Mouse (Mus musculus) liver, postnatal 0 days (tissue): ENCODE measurements at regions not wholly inside any gene's neighbourhood (a gene's known extent, or its start where the extent isn't known, plus 50 kb on each side); places are given as distances from the start of the nearest gene placed in this dataset.

Experiments
- ATAC-seq: fragments of 200-750 bp; cut with Nextera tagmentation; 2 replicates; pipeline ENCODE4 v1.8.0; 2017; ENCODE audit warnings: mild to moderate bottlenecking, moderate library complexity
- DNase-seq: peaks from one replicate; pipeline ENCODE4 v3.0.0-alpha.2; 2016
- H3K27ac ChIP-seq: fragments of 300-500 bp; sonication (generic); 2 replicates; pipeline ENCODE4 v1.5.1; 2014; ENCODE audit warnings: antibody characterized with exemption, moderate library complexity, mild to moderate bottlenecking, low read depth
- H3K27me3 ChIP-seq: fragments of 300-500 bp; sonication (generic); 2 replicates; pipeline ENCODE4 v1.6.1; 2014; ENCODE audit warnings: low read length, control low read depth, mixed read lengths; ENCODE audit not compliant: insufficient read depth
- H3K36me3 ChIP-seq: fragments of 300-500 bp; sonication (generic); replicated peaks from 2 replicates; pipeline ENCODE4 v1.6.1; 2014; ENCODE audit warnings: mild to moderate bottlenecking, control low read depth, low read length, moderate library complexity, mixed read lengths; ENCODE audit not compliant: insufficient read depth
- H3K4me1 ChIP-seq: fragments of 300-500 bp; sonication (generic); 2 replicates; pipeline ENCODE4 v1.6.1; 2014; ENCODE audit warnings: antibody characterized with exemption, mild to moderate bottlenecking, control low read depth; ENCODE audit not compliant: insufficient read depth
- H3K4me2 ChIP-seq: fragments of 300-500 bp; sonication (generic); 2 replicates; pipeline ENCODE4 v1.6.1; 2014; ENCODE audit warnings: low read depth, mild to moderate bottlenecking, low read length, moderate library complexity, mixed read lengths
- H3K4me3 ChIP-seq: fragments of 300-500 bp; sonication (generic); 2 replicates; pipeline ENCODE4 v1.5.1; 2014; ENCODE audit warnings: low read depth, low read length
- H3K9ac ChIP-seq: fragments of 300-500 bp; sonication (generic); replicated peaks from 2 replicates; pipeline ENCODE4 v1.6.1; 2014; ENCODE audit warnings: mild to moderate bottlenecking, moderate library complexity
- H3K9me3 ChIP-seq: fragments of 300-500 bp; sonication (generic); 2 replicates; pipeline ENCODE4 v1.6.1; 2016; ENCODE audit warnings: mild to moderate bottlenecking, control low read depth, low read length, mixed read lengths
- CTCF ChIP-seq: sonication (generic); IDR thresholded peaks from 2 replicates; pipeline ENCODE4 v1.5.1; 2016; ENCODE audit warnings: antibody characterized with exemption, low read depth
- EP300 ChIP-seq: IDR thresholded peaks from 2 replicates; pipeline ENCODE4 v1.6.1; 2016; ENCODE audit warnings: antibody characterized with exemption, low read depth, mild to moderate bottlenecking
- WGBS: fragments of 180-500 bp; shearing (Covaris S2); extraction: QIAGEN DNeasy Blood & Tissue Kit; methylation state at CpG from one replicate; pipeline ENCODE4 v1.1.7; 2014; ENCODE audit not compliant: insufficient replicate concordance; 5-methylcytosine and 5-hydroxymethylcytosine counted together

GRCm38 (mm10) chr19:21037448-21038077 is 83.6 kb upstream of the Tmc1 start:
- Histone ChIP-seq H3K4me3 (no peak overlapping the region), H3K9me3 (no peaks in the 10 kb centered on the region), H3K4me2 (no peak overlapping the region), H3K27ac (peak overlapping the region; percentile 90; the same call in 1 of the 2 replicates), H3K9ac (no peak overlapping the region), H3K27me3 (no peaks in the 10 kb centered on the region), H3K36me3 (no peaks in the 10 kb centered on the region), H3K4me1 (peaks cover 16% of the 10 kb centered on the region)
- DNase-seq (peak; percentile 49), ATAC-seq (peak; percentile 78)
- 30% methylated on average over 10 of the region's 10 CpGs for WGBS
- TF ChIP-seq CTCF (peak; percentile 79), EP300 (peak; percentile 44; the same call in 1 of the 2 replicates)

- peak; percentile 57 for DNase-seq
- peak; percentile 37 for ATAC-seq
- Histone ChIP-seq H3K27ac (peak overlapping the region; percentile 90), H3K9me3 (no peaks in the 10 kb centered on the region), H3K36me3 (no peaks in the 10 kb centered on the region), H3K4me2 (peak overlapping the region; percentile 46), H3K4me1 (peaks cover 20% of the 10 kb centered on the region), H3K27me3 (no peaks in the 10 kb centered on the region), H3K9ac (no peak overlapping the region), H3K4me3 (peak overlapping the region; percentile 8; the same call in 1 of the 2 replicates)
- 27% methylated on average over 14 of the region's 14 CpGs for WGBS
- TF ChIP-seq EP300 (no peak), CTCF (no peak)
Observed at GRCm38 (mm10) chr19:21036507-21037425, 82.8 kb upstream of the Tmc1 start.

DNA sequence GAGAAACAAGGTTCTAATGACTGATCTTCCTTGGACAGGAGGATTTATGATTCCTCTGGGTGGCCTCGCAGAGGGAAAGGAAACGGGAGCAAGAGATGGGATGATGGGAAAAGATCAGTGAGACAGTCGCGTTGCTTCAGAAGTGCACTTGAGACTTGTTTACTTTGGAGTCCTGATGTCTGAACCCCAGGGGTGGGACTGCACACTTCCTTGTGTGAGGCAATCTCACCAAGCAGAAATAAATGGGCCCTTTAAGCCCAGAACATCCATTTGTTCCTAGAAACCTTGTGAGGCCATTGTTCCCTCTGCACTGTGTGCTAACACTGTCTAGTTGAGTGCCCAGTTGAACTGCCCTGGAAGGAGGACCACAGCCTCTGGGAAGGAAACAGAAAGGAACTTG is 81.5 kb upstream of the Tmc1 start:
- H3K4me1 ChIP-seq: peaks cover 20% of the 10 kb centered on the region
- no peak overlapping the region for H3K4me2 ChIP-seq
- H3K27me3 ChIP-seq: no peaks in the 10 kb centered on the region
- WGBS: 42% methylated on average over 4 of the region's 4 CpGs
- H3K27ac ChIP-seq: no peak overlapping the region
- H3K9me3 ChIP-seq: no peaks in the 10 kb centered on the region
- no peak overlapping the region for H3K4me3 ChIP-seq
- TF ChIP-seq CTCF (no peak), EP300 (no peak)
- no peaks in the 10 kb centered on the region for H3K36me3 ChIP-seq
- no peak for ATAC-seq
- no peak for DNase-seq
- no peak overlapping the region for H3K9ac ChIP-seq

GRCm38 (mm10) chr19:21033991-21034390 is 80.0 kb upstream of the Tmc1 start:
- no peaks in the 10 kb centered on the region for H3K27me3 ChIP-seq
- no peak overlapping the region for H3K27ac ChIP-seq
- H3K36me3 ChIP-seq: no peaks in the 10 kb centered on the region
- 58% methylated on average over 3 of the region's 3 CpGs for WGBS
- no peak overlapping the region for H3K9ac ChIP-seq
- no peak overlapping the region for H3K4me3 ChIP-seq
- TF ChIP-seq CTCF (no peak), EP300 (no peak)
- H3K4me1 ChIP-seq: peaks cover 20% of the 10 kb centered on the region
- DNase-seq: no peak
- no peak for ATAC-seq
- no peaks in the 10 kb centered on the region for H3K9me3 ChIP-seq
- H3K4me2 ChIP-seq: no peak overlapping the region

- WGBS: 28% methylated on average over 2 of the region's 2 CpGs
Observed at GRCm38 (mm10) chr19:21032558-21032957, 78.6 kb upstream of the Tmc1 start.

DNA sequence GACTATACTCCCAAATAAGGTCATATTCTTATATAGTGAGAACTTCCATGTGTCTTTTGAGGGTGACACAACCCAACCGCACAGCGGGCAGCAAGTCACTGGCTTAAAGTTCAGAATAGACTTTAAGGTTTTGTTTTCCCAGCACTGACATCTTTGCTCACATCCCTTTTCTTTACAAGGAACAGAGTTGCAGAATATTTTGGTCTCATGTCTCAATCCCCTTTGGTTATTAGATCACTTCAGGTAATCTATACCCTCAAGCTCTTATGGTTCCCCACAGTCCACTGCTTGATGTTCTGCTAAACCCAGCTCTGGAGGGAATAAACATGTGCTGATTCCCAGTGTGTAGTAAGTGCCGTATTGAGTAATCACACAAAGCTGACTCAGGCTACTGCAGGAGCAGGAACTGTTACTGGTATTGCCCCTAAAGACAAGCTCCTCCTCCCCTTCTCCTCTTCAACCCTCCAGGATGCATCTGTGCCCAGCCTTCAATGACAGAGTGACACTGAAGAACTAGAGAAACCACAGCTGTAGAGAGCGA is 77.8 kb upstream of the Tmc1 start:
- Histone ChIP-seq H3K27ac (peak overlapping the region; percentile 70), H3K9me3 (no peaks in the 10 kb centered on the region), H3K4me3 (no peak overlapping the region), H3K4me2 (no peak overlapping the region), H3K27me3 (no peaks in the 10 kb centered on the region), H3K4me1 (peaks cover 14% of the 10 kb centered on the region), H3K9ac (no peak overlapping the region), H3K36me3 (no peaks in the 10 kb centered on the region)
- DNase-seq: peak; percentile 28
- peak; percentile 80 for ATAC-seq
- TF ChIP-seq CTCF (no peak), EP300 (peak; percentile 76)
- 41% methylated on average over 4 of the region's 4 CpGs for WGBS

More at GRCm38 (mm10) chr19:21032558-21032957, 78.6 kb upstream of the Tmc1 start:
- H3K4me3 ChIP-seq: no peak overlapping the region
- no peaks in the 10 kb centered on the region for H3K9me3 ChIP-seq
- no peak overlapping the region for H3K9ac ChIP-seq
- DNase-seq (no peak), ATAC-seq (no peak)
- H3K4me1 ChIP-seq: peaks cover 16% of the 10 kb centered on the region
- no peaks in the 10 kb centered on the region for H3K36me3 ChIP-seq
- no peak for TF ChIP-seq EP300
- TF ChIP-seq CTCF: no peak
- H3K27me3 ChIP-seq: no peaks in the 10 kb centered on the region
- H3K4me2 ChIP-seq: no peak overlapping the region
- peak overlapping the region; percentile 70 for H3K27ac ChIP-seq
